Mouse (Mus musculus): ENCODE measurements at regions not wholly inside any gene's neighbourhood (a gene's known extent, or its start where the extent isn't known, plus 50 kb on each side); places are given as distances from the start of the nearest gene placed in this dataset.
A peak's percentile ranks its signal among the peaks of the same experiment; 100 is the strongest.
"Not testable (repeated sequence)": the region's sequence is repeated elsewhere in the genome, so short reads cannot be mapped to it uniquely, and the experiment has no call there.

DNA sequence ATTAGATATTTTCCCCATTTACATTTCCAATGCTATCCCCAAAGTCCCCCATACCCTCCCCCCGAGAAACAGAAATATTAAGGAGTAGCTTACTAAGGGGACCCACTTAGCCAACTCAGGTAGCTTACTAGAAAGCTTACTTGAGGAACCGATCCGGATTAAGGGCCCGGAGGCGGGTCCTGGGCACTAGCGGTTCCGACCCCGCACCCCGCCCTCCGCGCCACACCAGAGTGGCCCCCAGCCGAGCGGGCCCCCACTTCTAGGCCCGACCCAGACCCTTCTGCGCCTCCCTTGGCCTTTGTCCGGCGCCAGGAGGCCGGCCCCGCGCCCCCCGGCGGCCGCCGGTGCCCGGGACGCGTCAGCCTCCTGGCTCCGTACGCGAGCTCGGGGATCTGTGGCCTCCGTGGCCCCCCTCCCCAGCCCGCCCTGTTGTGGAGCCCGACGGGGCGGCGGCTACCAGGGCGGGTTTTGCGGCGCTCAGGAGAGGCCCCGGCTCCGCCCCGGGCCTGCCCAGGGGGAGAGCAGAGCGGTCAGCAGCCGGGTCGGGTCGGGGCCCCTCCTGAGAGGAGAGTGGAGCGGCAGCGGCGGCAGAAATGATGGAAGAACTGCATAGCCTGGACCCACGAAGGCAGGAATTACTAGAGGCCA lies 106.5 kb downstream of the Zfp600 start:
- not testable (repeated sequence) for H3K27me3 ChIP-seq (replicated peaks; ENCODE audit: control insufficient read depth, insufficient read depth, low read length); H3K4me1 ChIP-seq (ENCODE audit: control insufficient read depth, insufficient read depth, low read depth, low read length); H3K9me3 ChIP-seq (ENCODE audit: control insufficient read depth, low read length); H3K36me3 ChIP-seq (ENCODE audit: control insufficient read depth, insufficient read depth, low read length); H3K27ac ChIP-seq (ENCODE audit: low read depth, low read length)
- 10% methylated on average over 28 of the region's 51 CpGs for WGBS
- Histone ChIP-seq H3K4me3 (ENCODE audit: low read length) (peak overlapping the region; percentile 42), H3K4me2 (ENCODE audit: low read length) (peak overlapping the region; percentile 57), H3K9ac (ENCODE audit: low read depth, low read length) (peak overlapping the region; percentile 59)
- ATAC-seq: peak; percentile 94

DNA sequence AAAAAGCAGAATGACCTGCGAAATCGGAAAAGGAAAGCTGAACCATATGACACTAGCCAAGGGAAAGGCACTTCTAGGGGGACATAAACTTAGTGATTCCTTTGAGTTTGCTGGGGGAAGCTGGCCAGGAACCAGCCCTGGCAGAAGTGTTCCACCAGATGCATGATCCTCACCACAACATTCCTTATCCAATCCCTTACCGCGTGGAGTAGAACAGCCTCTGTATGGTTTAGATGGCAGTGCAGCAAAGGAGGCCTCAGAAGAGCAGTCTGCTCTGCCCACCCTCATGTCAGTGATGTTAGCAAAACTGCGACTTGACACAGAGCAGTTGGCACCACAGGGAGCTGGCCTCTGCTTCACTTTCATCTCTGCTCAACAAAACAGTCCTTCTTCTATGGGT lies 107.2 kb downstream of the Zfp600 start:
- not testable (repeated sequence) for H3K9me3 ChIP-seq (ENCODE audit: control insufficient read depth, low read length); H3K4me1 ChIP-seq (ENCODE audit: control insufficient read depth, insufficient read depth, low read depth, low read length); H3K9ac ChIP-seq (ENCODE audit: low read depth, low read length); H3K4me2 ChIP-seq (ENCODE audit: low read length); H3K27me3 ChIP-seq (replicated peaks; ENCODE audit: control insufficient read depth, insufficient read depth, low read length); ATAC-seq; H3K4me3 ChIP-seq (ENCODE audit: low read length); H3K36me3 ChIP-seq (ENCODE audit: control insufficient read depth, insufficient read depth, low read length); H3K27ac ChIP-seq (ENCODE audit: low read depth, low read length)
- 48% methylated on average over 2 of the region's 5 CpGs for WGBS

GRCm38 (mm10) chr4:146270119-146270747 lies 113.6 kb downstream of the Zfp600 start:
- WGBS: no CpG with 5 or more reads among the region's 14 CpGs
- ATAC-seq; H3K9ac ChIP-seq (ENCODE audit: low read depth, low read length); H3K36me3 ChIP-seq (ENCODE audit: control insufficient read depth, insufficient read depth, low read length); H3K27ac ChIP-seq (ENCODE audit: low read depth, low read length); H3K4me2 ChIP-seq (ENCODE audit: low read length); H3K9me3 ChIP-seq (ENCODE audit: control insufficient read depth, low read length); H3K4me3 ChIP-seq (ENCODE audit: low read length); H3K27me3 ChIP-seq (replicated peaks; ENCODE audit: control insufficient read depth, insufficient read depth, low read length); H3K4me1 ChIP-seq (ENCODE audit: control insufficient read depth, insufficient read depth, low read depth, low read length): not testable (repeated sequence)
